Mouse (Mus musculus) layer of hippocampus, adult 9-11 months (tissue): ENCODE measurements around the gene Numa1.
"Not testable (repeated sequence)": the region's sequence is repeated elsewhere in the genome, so short reads cannot be mapped to it uniquely, and the experiment has no call there.

Experiments
- DNase-seq: peaks from one replicate; pipeline ENCODE4 v3.0.0; 2022

Gene Numa1

DNA sequence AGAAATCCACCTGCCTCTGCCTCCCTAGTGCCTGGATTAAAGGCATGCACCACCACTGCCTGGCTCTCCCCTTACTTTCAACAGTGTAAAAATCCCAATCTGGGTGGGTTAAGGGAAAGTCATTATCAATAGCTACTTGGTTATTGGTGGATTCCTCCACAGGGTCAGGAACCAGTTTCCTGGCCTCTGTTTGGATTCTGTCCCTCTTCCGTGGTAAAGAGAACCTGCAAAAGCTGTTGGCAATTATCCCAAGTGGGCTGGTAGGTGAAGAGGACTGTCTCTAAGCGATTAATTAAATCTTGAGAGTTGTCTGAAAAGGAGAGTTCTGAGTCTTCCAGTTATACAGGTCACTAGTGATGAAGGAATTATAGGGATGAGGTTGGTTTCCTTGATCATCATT is 4.4 kb downstream of the Numa1 start:
- DNase-seq: no peak

DNA sequence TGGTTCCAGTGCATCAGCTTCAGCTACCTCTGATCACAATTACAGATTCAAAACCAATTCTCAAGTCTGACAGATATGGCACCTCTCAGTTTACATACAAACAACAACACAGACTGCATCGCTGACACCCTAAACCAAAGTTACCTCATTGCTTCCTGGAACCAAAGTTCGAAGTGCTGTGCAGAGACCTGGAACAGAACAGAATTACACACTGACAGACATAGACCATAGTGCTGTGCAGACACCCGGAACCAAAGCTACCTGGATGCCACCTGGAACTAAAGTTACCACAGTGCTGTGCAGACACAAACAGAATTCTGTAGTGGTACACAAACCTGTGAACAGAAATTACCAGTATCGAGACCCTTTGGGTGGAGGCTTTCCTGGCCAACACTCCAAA is 5.8 kb downstream of the Numa1 start:
- no peak for DNase-seq

DNA sequence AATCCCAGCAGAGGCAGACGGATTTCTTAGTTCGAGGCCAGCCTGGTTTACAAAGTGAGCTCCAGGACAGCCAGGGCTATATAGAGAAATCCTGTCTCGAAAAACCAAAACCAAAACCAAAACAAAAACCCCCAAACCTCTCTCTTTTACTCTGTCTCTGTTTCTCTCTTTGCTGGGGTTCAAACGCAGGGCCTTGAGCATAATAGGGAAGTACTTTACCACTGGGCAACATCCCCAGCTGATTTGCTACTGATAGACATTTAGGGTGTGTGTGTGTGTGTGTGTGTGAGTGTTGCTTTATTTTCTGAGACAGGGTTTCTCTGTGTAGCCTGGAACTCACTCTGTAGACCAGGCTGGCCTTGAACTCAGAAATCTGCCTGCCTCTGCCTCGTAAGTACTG is 15.1 kb downstream of the Numa1 start:
- not testable (repeated sequence) for DNase-seq

DNA sequence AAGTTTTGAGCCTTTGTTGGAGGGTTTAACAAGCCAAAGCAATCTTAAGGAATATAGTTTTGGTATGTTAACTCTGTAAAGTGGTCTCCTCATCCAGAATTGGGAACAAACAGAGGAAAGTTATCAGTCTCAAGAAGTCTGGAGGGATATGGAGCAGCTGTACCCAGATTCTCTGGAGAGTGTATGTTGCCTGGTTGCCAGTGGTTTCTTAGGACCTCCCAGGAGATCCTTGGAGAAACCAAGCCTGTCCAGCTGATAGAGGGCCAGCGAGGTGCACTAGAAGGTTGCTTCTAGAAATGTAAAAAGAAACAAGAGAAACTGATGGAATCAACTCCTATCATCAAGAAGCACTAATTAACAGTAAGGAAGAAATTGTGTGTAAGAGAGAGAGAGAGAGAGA is 17.7 kb downstream of the Numa1 start:
- no peak for DNase-seq

DNA sequence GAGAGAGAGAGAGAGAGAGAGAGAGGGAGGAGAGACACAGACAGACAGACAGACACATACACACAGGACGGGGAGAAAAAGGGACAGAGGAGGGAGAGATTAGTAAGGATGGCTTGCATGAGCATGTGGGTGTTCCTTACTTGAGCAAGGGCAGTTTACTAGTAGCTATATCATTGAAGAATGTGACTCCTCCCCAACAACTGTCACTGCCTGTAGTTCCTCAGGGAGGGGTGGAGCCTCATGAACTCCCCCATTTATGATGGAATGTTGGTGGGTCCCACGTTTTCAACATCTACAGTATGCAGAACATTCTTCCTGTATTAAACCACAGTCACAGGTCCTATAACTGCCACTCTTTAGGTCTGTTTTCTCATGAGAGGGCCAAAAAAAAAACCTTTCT is 18.2 kb downstream of the Numa1 start:
- DNase-seq: no peak

DNA sequence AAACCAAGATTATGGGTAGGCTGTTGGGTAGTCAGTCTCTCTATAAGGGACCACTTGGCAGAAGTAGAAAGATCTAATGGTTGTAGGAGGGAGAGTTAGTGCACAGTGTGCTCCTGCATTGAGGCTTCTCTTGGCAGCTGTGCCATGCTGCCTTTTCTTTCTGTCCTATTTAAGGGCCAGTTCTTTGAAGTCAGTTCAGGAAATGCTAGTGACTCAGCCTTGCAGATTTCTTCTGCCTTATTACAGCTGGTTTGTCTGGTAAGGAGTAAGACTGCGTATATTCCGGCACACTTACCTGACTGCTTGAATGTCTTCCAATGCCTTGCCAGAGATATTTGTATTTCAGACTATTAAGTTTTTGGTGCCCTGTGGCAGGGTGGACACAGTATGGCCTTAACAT is 20.3 kb downstream of the Numa1 start:
- DNase-seq: no peak

DNA sequence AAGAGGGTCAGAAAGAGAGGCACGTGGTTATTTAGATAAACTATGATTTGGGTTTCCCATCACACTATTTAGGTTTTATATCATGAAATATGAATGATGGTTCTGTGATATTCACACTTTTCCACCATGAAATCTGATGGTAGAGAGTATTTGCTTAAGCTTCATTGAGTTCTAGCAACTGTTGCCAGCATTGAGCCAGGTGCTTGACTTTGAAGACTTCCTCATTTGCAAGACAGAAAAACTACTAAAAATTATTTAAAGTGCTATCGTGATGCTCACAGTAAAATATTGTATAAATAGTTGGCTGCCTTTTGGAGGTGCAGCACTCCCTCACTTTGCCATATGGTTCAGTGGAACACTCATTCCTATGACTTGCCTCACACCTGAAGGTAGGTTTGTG is 21.4 kb downstream of the Numa1 start:
- DNase-seq: no peak

DNA sequence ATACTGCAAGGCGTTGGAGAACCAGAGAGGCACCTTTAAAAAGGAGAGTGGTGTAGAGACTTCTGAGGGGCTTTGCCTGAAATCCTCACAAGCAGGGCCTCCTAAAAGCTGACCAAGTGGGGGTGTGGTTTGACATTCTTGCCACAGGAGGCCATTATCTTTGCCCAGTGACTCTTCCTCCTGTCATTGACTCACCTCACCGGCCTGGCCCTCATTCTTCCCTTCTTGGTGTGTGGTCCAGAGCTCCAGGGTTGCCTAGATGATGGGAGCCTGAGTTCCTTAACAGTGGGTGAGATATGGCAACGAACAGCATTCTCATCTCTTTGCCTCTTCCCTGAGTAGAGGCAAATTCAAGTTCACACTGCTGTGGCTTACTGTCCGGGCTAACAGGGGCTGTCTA is 22.0 kb downstream of the Numa1 start:
- no peak for DNase-seq

DNA sequence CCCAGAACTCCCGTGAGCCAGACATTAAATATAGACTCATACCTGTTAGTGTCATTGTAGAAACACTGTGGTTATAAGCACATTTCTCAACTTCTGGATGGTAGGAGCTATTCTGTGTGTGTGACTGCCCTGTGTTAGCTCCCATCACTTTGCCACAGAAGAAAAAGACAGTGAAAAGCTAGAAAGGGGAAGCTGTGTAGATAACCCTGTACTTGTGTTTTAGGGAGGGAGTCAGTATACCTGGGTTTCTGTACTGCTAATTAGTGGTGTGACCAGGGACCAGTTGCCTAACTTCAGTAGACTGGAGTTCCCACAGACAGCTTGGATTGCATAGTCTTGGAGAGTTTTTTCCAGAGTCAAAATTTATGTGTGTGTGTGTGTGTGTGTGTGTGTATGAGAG is 22.6 kb downstream of the Numa1 start:
- no peak for DNase-seq

DNA sequence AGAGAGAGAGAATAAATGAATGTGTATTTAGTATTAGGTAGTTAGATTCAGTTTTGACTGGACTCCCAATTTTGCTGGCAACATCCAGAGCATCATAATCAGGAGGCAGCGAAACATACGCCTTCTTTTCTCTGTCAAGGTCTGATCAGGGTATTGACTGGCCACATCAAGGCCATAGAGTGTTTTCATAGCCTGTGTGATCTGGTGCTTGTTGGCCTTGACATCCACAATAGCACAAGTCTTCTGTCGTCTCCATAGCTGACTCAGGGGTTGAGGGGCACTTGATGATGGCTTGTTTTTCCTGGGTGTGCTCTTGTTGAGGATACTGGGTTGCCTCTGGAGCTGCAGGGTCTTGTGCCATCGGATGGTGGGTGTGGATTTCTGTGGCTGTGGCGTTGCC is 23.0 kb downstream of the Numa1 start:
- no peak for DNase-seq

DNA sequence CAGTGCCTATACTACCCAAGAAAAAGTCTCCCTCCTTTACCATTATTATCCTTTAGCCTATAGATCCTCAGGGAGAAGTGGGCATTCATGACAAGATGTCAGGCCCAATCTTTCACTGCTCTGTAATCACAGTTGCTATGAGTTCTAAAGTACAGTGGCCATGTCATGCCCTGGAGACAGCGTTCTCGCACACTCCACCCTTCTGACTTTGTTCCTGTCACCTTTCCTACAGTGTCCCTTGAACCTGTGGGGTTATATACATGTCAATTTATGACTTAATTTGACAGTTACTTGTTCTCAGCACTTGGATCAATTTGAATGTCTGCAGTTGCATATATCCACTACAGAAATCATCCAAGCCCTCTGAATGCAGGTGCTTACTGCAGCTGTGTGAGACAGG is 28.9 kb downstream of the Numa1 start:
- no peak for DNase-seq

DNA sequence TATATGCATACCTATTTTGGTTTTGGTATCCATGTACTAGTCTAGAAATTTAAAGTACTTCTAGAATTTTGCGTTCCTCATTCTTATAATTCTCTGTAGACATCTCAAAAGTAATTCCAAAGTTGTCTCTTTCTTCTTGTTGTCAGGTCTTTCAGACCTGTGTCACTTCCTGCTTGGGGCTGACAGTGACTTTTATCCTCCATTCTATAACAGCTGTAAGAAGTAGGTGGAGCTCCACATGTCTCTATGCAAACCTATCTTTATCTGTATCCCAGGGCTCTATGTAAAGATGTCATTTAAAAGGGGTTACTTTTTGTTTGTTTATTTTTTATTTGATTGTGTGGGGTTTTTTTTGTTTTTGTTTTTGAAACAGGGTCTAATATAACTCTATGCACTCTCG is 29.7 kb downstream of the Numa1 start:
- DNase-seq: no peak

DNA sequence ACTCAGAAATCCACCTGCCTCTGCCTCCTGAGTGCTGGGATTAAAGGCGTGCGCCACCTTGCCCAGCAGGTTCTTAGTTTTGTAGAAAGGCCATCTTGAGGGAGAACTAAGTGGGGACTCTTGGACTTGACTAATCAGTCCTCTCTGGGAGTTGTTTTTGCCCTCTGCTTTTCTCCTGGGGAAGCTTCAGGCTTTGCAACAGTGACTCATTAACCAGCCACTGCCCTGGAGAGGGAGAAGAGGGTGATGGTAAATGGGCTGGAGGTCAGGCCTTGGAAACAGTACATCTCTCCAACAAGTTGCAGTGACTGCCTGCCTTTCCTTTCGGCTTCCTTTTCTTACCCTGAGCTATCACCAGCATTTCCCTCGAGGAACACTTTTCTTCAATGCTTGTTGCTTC is 30.6 kb downstream of the Numa1 start:
- DNase-seq: no peak

DNA sequence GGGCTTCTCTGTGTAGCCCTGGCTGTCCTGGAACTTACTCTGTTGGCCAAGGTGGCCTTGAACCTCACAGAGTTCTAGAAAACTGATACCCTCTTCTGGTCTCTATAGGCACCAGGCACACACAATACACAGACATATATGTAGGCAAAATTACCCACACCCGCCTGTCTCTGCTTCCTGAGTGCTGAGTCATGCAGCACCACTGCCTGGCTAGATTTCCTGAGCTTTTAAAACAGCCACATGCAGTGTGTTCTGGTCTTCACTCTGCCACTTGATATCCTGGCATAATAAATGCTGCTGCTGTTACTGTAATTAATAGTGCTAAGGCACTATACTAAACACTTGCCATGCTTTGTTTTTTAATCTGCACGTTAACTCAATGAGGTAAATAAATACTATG is 31.7 kb downstream of the Numa1 start:
- DNase-seq: no peak

DNA sequence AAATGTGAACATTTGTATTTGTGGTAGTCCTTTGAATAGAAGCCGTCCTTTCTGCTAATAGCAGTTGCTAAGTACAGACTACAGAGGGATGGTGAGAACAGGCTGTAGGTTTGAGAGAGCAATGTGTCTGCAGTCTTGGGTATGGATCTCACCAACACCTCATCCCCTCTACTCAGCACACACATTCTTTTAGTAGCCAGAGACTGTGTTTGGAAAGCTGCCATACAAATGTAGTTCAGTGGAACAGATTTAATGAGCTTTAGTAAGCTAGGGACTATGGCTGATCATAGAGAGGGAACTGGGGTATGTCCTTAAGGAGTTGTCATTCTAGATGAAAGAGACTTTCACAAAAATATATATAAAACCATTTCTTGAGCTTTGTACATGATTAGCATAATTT is 33.3 kb downstream of the Numa1 start:
- DNase-seq: no peak

DNA sequence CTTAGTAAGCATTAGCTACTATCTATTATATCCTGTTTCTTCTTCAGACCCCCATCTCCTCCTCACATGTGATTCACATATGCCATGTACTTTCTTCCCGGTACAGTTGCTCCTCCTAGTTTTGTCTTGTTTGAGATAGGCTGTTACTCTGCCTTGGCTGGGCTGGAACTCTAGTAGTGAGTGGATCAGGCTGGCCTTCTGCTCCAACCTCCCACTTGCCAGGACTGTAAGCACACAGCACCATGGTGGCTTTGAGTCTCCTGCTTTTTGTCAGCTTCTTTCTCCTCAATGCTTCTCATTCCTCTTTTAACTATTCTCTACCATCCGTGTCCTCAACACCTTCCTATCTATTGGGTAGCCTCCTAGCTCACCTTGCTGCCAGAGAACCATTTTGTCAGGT is 34.8 kb downstream of the Numa1 start:
- no peak for DNase-seq

DNA sequence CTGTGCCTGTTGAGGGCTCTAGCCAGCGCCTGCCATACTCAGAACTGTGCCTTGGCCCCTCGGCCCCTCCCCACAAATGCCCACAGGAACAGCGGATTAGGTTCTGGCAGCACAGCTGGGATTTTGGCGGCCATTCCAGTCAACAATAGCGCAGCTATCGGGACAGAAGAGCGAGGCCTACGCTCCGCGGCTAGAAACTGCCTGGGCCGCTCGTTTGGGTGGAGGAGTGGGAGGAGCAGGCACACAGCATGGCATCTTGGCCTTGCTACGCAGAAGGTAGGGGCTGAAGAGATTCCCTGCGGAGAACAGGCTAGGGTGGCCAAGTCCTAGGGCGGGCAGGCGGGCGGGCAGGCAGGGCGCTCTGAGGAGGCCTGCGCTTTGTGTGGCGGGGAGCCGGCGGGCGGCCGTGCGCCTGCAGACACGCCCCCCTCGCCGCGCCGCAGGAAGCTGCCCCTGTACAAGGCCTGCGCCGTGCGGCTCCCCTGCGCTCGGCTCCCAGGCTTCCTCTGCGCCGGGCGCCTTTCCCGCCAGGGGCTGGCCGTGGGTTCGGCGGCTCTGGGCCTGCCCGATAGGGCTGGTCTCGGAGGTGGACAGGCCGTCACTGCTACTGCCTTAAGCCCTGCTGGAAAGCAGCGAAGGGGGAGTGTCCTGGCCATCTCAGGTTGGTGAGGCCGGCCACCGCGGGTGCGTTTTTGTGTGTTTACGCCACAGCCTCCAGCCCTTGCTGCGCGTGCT is 36.0 kb downstream of the Numa1 start:
- peak; percentile 87 for DNase-seq

DNA sequence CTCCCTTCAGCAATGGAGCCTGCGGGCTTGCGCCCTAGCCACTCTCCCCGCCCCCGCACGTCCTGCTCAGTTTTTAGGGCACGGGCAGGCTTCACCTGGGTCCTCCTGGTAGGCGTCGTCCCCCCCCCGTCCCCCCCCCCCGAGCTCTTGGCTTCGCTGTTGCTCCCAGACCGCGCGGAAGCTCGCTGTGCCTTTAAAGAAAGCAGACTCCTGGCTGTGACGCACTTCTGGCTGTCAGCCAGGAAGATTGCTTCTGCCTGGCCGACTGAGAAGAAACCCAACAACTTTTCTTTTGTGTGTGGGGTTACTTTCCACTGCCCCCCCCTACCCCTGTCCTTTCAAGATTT is 36.5 kb downstream of the Numa1 start:
- DNase-seq: peak; percentile 93

DNA sequence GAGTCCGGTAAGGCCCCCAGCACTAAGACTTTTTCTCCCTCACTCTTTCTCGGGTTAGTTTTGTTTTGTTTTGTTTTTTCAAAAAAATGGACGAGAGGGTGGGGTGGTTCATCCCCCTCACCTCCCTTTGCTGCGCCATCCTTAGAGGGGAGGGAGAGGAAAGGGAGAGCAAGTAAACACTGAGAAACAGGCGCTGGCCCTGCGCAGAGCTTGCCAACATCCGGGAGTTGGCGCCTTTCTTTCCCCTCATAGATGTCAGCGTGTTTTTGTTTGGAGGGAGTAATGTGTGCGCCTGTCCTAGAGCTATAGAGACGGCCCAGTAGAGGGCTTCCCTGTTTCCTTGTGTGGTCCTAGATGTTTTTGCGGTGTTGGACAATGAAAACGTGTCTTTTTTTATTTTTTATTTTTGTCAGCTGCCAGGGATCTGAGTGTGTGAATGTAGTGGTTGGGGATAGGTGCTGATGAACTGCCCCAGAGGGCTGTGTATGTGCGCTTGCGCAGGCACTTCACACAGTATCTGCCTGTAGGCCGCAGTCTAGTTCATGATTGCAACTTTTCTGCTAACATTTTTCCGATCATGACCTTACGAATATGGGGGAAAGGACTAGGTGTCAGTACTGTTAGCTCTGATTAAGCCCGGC is 37.0 kb downstream of the Numa1 start:
- DNase-seq: peak; percentile 81

DNA sequence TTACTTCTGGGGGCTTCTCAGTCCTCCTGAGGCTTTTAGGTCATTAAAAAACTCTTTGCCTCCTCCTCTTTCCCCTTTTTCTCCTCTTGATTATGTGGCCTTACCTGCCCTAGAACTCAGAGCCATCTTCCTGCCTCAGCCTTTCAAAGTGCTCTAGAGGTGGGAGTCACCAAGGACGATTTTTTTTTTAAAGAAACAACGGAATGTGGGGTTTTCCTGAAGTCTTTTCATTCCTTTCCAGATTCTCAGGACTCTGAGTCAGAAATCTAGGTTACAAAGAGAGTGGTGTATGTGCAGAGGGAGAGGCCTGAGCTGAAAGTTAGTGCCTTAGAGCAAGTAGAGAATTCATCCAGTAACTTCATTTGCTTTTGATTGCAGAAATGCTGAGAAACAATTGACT is 37.8 kb downstream of the Numa1 start:
- DNase-seq: no peak

DNA sequence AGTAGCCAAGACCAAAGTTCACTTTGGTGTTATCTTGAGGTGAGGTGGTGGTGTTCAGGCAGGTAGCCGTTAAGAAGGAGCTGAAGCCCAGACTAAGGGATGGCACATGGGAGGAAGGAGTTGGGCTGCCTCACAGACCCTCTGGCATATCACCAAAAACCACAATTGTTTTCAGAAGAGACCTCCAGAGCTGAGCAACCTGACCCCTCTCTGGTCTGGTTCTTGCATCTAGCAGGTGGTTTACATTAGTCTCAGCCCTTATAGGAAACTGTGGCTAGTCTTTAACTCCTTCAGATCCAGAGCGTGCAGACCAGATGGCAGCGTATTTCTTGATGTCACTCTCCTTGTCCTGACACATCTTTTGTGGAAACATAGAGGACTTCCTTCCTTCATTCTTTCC is 39.8 kb downstream of the Numa1 start:
- no peak for DNase-seq

DNA sequence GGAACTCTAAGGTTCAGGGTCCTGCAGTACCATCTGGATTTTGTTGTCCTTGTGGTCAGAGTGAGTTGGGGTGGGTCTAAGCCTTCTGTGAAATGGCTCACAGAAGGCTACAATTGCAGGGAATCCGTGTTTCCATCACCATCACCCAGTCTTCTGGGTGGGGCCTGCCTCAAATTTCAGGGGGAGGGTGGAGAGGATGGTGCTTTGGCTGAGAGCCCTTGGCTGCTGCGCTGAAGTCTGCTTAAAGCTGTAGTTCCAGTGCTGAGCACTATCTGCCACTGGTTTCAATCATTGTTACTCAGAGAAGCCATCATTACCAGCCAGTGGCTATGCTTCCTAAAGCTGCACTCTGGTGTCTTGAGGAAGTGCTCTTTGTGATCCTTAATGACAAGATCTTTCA is 40.6 kb downstream of the Numa1 start:
- no peak for DNase-seq

DNA sequence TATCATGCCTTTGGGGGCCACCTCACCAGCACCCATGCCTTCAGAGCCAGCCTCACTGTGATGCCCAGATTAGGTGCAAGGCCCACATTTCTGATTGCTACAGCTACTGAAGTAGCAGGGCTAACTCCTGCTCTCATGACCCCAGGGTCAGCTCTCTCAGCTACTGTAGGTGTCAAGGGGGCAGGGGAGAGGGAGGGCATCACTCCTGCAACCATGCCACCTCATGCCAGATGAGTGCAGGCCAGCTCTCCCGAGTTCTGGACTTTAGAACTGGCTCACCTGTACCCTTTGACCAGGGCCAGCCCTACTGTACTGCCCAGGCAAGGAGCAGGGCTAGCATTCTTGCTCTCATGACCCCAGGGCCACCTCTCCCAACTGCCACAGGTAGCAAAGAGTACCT is 48.8 kb downstream of the Numa1 start:
- no peak for DNase-seq

DNA sequence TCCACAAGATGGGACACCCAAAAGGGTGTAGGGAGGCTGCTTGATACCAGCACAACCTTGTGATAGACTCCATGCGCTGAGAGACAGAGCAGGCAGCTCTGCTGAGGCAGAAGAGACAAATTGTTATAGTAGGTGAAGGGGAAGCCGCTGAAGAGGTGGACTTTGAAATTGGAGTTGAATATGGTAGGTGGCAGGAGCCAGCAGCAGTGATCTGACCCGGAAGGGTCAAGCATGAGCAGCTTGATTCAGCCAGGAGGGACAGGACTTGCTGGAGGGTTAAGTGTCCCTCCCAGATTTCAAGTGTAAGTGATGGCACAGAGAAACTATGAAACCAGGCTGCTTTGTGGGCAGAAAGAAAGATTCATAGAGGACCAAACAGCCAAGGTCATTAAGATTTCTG is 51.2 kb downstream of the Numa1 start:
- no peak for DNase-seq

DNA sequence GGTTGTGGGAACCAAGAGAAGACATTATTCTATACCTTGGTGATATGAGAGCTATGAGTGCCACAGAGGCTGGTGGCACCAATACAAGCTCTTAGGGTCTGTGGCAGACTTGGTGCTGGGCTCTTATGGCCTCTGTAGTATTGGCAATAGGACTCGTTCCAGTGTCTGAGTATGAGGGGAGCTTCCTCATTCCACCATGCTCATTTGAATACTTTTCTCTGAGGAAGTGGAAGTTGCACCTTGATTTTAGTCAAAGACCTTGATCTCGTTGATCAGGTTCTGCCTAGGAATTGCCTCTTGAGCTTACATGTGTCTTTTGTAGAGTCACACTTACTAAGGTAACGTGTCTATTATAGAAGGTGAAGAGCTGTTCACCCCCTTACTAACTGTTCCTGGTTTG is 60.3 kb downstream of the Numa1 start:
- DNase-seq: no peak
